Mouse (Mus musculus) neural tube, embryonic 10.5 days (tissue): Measurements from ENCODE around the gene Tmem120b.

Experiments
- DNase-seq: peaks from one replicate; pipeline ENCODE4 v3.0.0-alpha.2; 2017; ENCODE audit warnings: low spot score; ENCODE audit errors: extremely low spot score

Tmem120b gene

DNA sequence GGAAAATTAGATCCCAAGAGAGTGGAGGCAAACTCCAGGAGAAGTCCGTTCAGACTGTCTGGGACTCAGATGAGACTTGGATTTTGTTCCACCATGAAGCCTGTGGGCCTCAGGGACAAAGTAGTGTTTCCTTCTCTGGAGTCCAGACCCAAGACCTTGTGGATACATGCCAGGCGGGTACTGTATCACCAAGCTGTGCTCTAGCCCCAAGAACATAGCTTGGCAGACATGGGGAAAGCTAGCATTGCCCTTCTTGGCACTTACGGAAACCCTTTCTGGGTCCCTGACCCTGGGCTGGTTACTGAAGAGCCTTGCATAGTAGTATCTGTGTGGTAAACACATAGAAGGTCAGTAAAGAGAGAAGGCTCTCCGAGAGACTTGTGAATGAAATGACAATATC is 91.2 kb downstream of the Tmem120b start:
- no peak for DNase-seq

- no peak for DNase-seq
Measured at GRCm38 (mm10) chr5:123159866-123160265, 91.7 kb downstream of the Tmem120b start.

DNA sequence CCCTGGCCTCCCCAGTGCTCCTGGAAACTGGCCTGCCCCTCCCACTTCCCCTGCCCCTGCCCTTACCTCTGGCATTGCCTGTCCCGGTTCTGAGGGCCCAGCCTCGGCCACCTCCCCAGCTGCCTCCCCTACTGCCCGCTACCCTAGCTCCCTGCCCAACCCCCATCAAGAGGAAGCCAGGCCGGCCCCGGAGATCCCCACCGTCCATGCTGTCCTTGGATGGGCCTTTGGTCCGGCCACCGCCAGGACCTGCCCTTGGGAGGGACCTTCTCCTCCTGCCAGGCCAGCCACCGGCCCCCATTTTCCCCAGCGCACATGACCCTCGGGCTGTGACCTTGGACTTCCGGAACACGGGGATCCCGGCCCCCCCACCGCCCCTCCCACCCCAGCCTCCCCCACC is 92.1 kb downstream of the Tmem120b start:
- DNase-seq, result no peak

- no peak for DNase-seq
Measured at GRCm38 (mm10) chr5:123162942-123163341, 94.7 kb downstream of the Tmem120b start.

- DNase-seq, result no peak
Measured at GRCm38 (mm10) chr5:123166437-123166836, 98.2 kb downstream of the Tmem120b start.
